In genomic region chr3:123201798-123202197, GRCm38 (mm10) we compare ENCODE assay signal across 22 mouse cellular contexts.
"Had no signal": no experiment of that assay in that cellular context is flagged by ENCODE, and none has a peak within 500 bp of the region (broad histone marks: within the 10 kb centered on the region; RNA-seq: fewer than 3 reads in every experiment).

No protein-coding gene starts in this region.

- ATAC-seq: hindbrain, embryonic 16.5 days; hindbrain, postnatal 0 days; inflammation-experienced regulatory T-cells, adult 6 months; intestine, embryonic 15.5 days; intestine, embryonic 16.5 days; intestine, postnatal 0 days had no signal

- DNase-seq: heart, postnatal 10 days; heart, postnatal 14 days; heart, postnatal 36 days; heart, postnatal 4 days; kidney, adult 11 months; kidney, adult 18-20 months; kidney, adult 2 months; kidney, adult 8-10 months; kidney, adult 9 months; kidney, postnatal 10 days; kidney, postnatal 14 days; kidney, postnatal 25 days; kidney, postnatal 36 days; kidney, postnatal 4 days; layer of hippocampus, adult 9-11 months; layer of hippocampus, postnatal 36 days had no signal
